Mouse (Mus musculus) left cerebral cortex, adult 8-10 months (tissue): ENCODE data around the gene Lrp11. TPM values are rescaled to one million over a fixed set of nuclear protein-coding genes. Genes with fewer than 3 reads are reported as not detected.

Experiments
- DNase-seq, 2 experiments: peaks; one replicate each; pipeline ENCODE4 v3.0.0; 2022; ENCODE audit warnings: low spot score in 2 of 2
- total RNA-seq, 4 experiments: library from RNA; stranded (reverse); gene quantifications; 2 replicates each; pipeline ENCODE4 v1.2.4; 2022

Gene Lrp11
- total RNA-seq, 4 experiments from 2014 or later, result 133 to 153 (median 140) TPM

- no peak for DNase-seq
These were observed 34.4 kb downstream of the Lrp11 start for GRCm38 (mm10) chr10:7623861-7624518.

GRCm38 (mm10) chr10:7629092-7629491 lies 39.5 kb downstream of the Lrp11 start:
- DNase-seq, result no peak

GRCm38 (mm10) chr10:7630286-7630685 lies 40.7 kb downstream of the Lrp11 start:
- no peak for DNase-seq

GRCm38 (mm10) chr10:7630951-7631720 lies 41.5 kb downstream of the Lrp11 start:
- DNase-seq, result no peak

GRCm38 (mm10) chr10:7640366-7640765 lies 50.8 kb downstream of the Lrp11 start:
- DNase-seq, result no peak

- no peak for DNase-seq
These were observed 56.3 kb downstream of the Lrp11 start for GRCm38 (mm10) chr10:7645911-7646310.

- DNase-seq, result no peak
These were observed 59.5 kb downstream of the Lrp11 start for GRCm38 (mm10) chr10:7649059-7649458.

GRCm38 (mm10) chr10:7651057-7651456 lies 61.5 kb downstream of the Lrp11 start:
- no peak for DNase-seq

GRCm38 (mm10) chr10:7662471-7663141 lies 73.0 kb downstream of the Lrp11 start:
- DNase-seq, result no peak

- peak; percentile 89 for DNase-seq
These were observed 73.8 kb downstream of the Lrp11 start for GRCm38 (mm10) chr10:7663159-7664026.

- no peak for DNase-seq
These were observed 74.5 kb downstream of the Lrp11 start for GRCm38 (mm10) chr10:7664027-7664526.

GRCm38 (mm10) chr10:7664889-7665288 lies 75.3 kb downstream of the Lrp11 start:
- no peak for DNase-seq

- DNase-seq, result peak; percentile 83 to 85
These were observed 77.8 kb downstream of the Lrp11 start, which contains the start of gene Nup43 for GRCm38 (mm10) chr10:7667342-7667802. Gene Nup43 (plus strand): TSS chr10:7667503.

GRCm38 (mm10) chr10:7673673-7674072 lies 84.1 kb downstream of the Lrp11 start:
- no peak for DNase-seq

Other genes starting within 250 kb of the Lrp11 start
- gene Ulbp1, start 116.2 kb upstream of the Lrp11 start, total RNA-seq, result under 1 TPM in 2 of 4 experiments, not detected in 2; 0.09 to 0.46 TPM
- 1 to 10 TPM; 6.3 to 7.3 (median 6.9) TPM for gene Nup43, start 77.7 kb downstream of the Lrp11 start, total RNA-seq
- 100 to 1,000 TPM; 193 to 200 (median 195) TPM for gene Pcmt1, start 91.3 kb downstream of the Lrp11 start, total RNA-seq
- 10 to 100 TPM; 28.9 to 33.0 (median 31.6) TPM for gene Lats1, start 91.4 kb downstream of the Lrp11 start, total RNA-seq
- 10 to 100 TPM; 13.7 to 15.5 (median 14.5) TPM for gene Katna1, start 136.2 kb downstream of the Lrp11 start, total RNA-seq
- 10 to 100 TPM; 15.0 to 24.4 (median 17.5) TPM for gene Ginm1, start 203.0 kb downstream of the Lrp11 start, total RNA-seq
- 10 to 100 TPM; 28.9 to 31.2 (median 29.8) TPM for gene Ppil4, start 203.1 kb downstream of the Lrp11 start, total RNA-seq
- under 1 TPM in 3 of 4 experiments, not detected in 1; 0.12 to 0.25 (median 0.23) TPM for gene Zc3h12d, start 242.7 kb downstream of the Lrp11 start, total RNA-seq